Mouse (Mus musculus): ENCODE measurements around the gene Zfp583. TPM values are rescaled to one million over a fixed set of nuclear protein-coding genes. Genes with fewer than 3 reads are reported as not detected.
"Not testable (repeated sequence)": the region's sequence is repeated elsewhere in the genome, so short reads cannot be mapped to it uniquely, and the experiment has no call there.

Gene Zfp583
- polyA plus RNA-seq, 1 experiment: 0.56 TPM

- H3K36me3 ChIP-seq (ENCODE audit: control insufficient read depth, insufficient read depth, low read length): no peaks in the 10 kb centered on the region
- no peak overlapping the region; the same call in 1 of the 2 replicates for H3K4me3 ChIP-seq (ENCODE audit: extremely low read depth, insufficient read depth, insufficient read length)
- H3K4me1 ChIP-seq (ENCODE audit: control insufficient read depth, insufficient read depth, insufficient read length): no peaks in the 10 kb centered on the region
- no peak overlapping the region for H3K27ac ChIP-seq (ENCODE audit: insufficient read depth, low read length)
- no peaks in the 10 kb centered on the region for H3K27me3 ChIP-seq (ENCODE audit: control insufficient read depth, insufficient read depth, low read length)
- TF ChIP-seq POLR2A (IDR thresholded peaks at IDR 0.05; ENCODE audit: low read depth, low read length) (no peak), CTCF (IDR thresholded peaks at IDR 0.05; ENCODE audit: extremely low read depth, insufficient read depth, insufficient read length, insufficient replicate concordance) (no peak)
- WGBS: 50% methylated on average over 10 of the region's 10 CpGs
- no peak for DNase-seq (ENCODE audit: low read depth in 1 of 2, low spot score in 2 of 2)
These were observed 13.0 kb upstream of the Zfp583 start for GRCm38 (mm10) chr7:6344124-6344523.

- 1% methylated on average over 26 of the region's 26 CpGs for WGBS
- TF ChIP-seq CTCF (IDR thresholded peaks at IDR 0.05; ENCODE audit: extremely low read depth, insufficient read depth, insufficient read length, insufficient replicate concordance) (no peak), POLR2A (IDR thresholded peaks at IDR 0.05; ENCODE audit: low read depth, low read length) (no peak)
- DNase-seq (ENCODE audit: low read depth in 1 of 2, low spot score in 2 of 2): peak in 1 of 2 experiments; percentile 19
- no peaks in the 10 kb centered on the region for H3K27me3 ChIP-seq (ENCODE audit: control insufficient read depth, insufficient read depth, low read length)
- H3K4me1 ChIP-seq (ENCODE audit: control insufficient read depth, insufficient read depth, insufficient read length): no peaks in the 10 kb centered on the region
- H3K27ac ChIP-seq (ENCODE audit: insufficient read depth, low read length): no peak within 1 kb of the TSS
- H3K36me3 ChIP-seq (ENCODE audit: control insufficient read depth, insufficient read depth, low read length): no peaks in the 10 kb centered on the region
- peak within 1 kb of the TSS; percentile 67 for H3K4me3 ChIP-seq (ENCODE audit: extremely low read depth, insufficient read depth, insufficient read length)
These were observed 12.5 kb upstream of the Zfp583 start, which contains the start of gene Gm3854 for GRCm38 (mm10) chr7:6343501-6344071. Gene Gm3854, plus strand, starts transcription at chr7:6343759.

GRCm38 (mm10) chr7:6339865-6340264 lies 8.8 kb upstream of the Zfp583 start:
- Histone ChIP-seq H3K4me3 (ENCODE audit: extremely low read depth, insufficient read depth, insufficient read length) (no peak overlapping the region), H3K4me1 (ENCODE audit: control insufficient read depth, insufficient read depth, insufficient read length) (no peaks in the 10 kb centered on the region), H3K27me3 (ENCODE audit: control insufficient read depth, insufficient read depth, low read length) (no peaks in the 10 kb centered on the region), H3K36me3 (ENCODE audit: control insufficient read depth, insufficient read depth, low read length) (no peaks in the 10 kb centered on the region), H3K27ac (ENCODE audit: insufficient read depth, low read length) (no peak overlapping the region)
- no peak for DNase-seq (ENCODE audit: low read depth in 1 of 2, low spot score in 2 of 2)
- TF ChIP-seq CTCF (IDR thresholded peaks at IDR 0.05; ENCODE audit: extremely low read depth, insufficient read depth, insufficient read length, insufficient replicate concordance) (no peak), POLR2A (IDR thresholded peaks at IDR 0.05; ENCODE audit: low read depth, low read length) (no peak)
- 86% methylated on average over 5 of the region's 5 CpGs for WGBS

- TF ChIP-seq CTCF (IDR thresholded peaks at IDR 0.05; ENCODE audit: extremely low read depth, insufficient read depth, insufficient read length, insufficient replicate concordance) (no peak), POLR2A (IDR thresholded peaks at IDR 0.05; ENCODE audit: low read depth, low read length) (no peak)
- 16% methylated on average over 23 of the region's 23 CpGs for WGBS
- Histone ChIP-seq H3K4me3 (ENCODE audit: extremely low read depth, insufficient read depth, insufficient read length) (peak overlapping the region; percentile 72), H3K27ac (ENCODE audit: insufficient read depth, low read length) (no peak overlapping the region; the same call in 1 of the 2 replicates), H3K4me1 (ENCODE audit: control insufficient read depth, insufficient read depth, insufficient read length) (no peaks in the 10 kb centered on the region; the same call in 1 of the 2 replicates), H3K27me3 (ENCODE audit: control insufficient read depth, insufficient read depth, low read length) (no peaks in the 10 kb centered on the region), H3K36me3 (ENCODE audit: control insufficient read depth, insufficient read depth, low read length) (no peaks in the 10 kb centered on the region)
- no peak for DNase-seq (ENCODE audit: low read depth in 1 of 2, low spot score in 2 of 2)
These were observed 440 bp downstream of the Zfp583 start for GRCm38 (mm10) chr7:6330458-6331232.

- 84% methylated on average over 11 of the region's 11 CpGs for WGBS
- not testable (repeated sequence) for DNase-seq (ENCODE audit: low read depth in 1 of 2, low spot score in 2 of 2); H3K4me3 ChIP-seq (ENCODE audit: extremely low read depth, insufficient read depth, insufficient read length); H3K27me3 ChIP-seq (ENCODE audit: control insufficient read depth, insufficient read depth, low read length); H3K36me3 ChIP-seq (ENCODE audit: control insufficient read depth, insufficient read depth, low read length); H3K27ac ChIP-seq (ENCODE audit: insufficient read depth, low read length); H3K4me1 ChIP-seq (ENCODE audit: control insufficient read depth, insufficient read depth, insufficient read length)
These were observed 30.3 kb downstream of the Zfp583 start for GRCm38 (mm10) chr7:6300796-6301195.

GRCm38 (mm10) chr7:6291121-6291520 lies 40.0 kb downstream of the Zfp583 start:
- H3K4me1 ChIP-seq (ENCODE audit: control insufficient read depth, insufficient read depth, insufficient read length); DNase-seq (ENCODE audit: low read depth in 1 of 2, low spot score in 2 of 2); H3K36me3 ChIP-seq (ENCODE audit: control insufficient read depth, insufficient read depth, low read length); H3K27ac ChIP-seq (ENCODE audit: insufficient read depth, low read length); H3K4me3 ChIP-seq (ENCODE audit: extremely low read depth, insufficient read depth, insufficient read length); H3K27me3 ChIP-seq (ENCODE audit: control insufficient read depth, insufficient read depth, low read length): not testable (repeated sequence)
- WGBS: 85% methylated on average over 6 of the region's 6 CpGs

GRCm38 (mm10) chr7:6286921-6287531 lies 44.1 kb downstream of the Zfp583 start:
- no peak overlapping the region for H3K27ac ChIP-seq (ENCODE audit: insufficient read depth, low read length)

More at GRCm38 (mm10) chr7:6286921-6287531, 44.1 kb downstream of the Zfp583 start:
- Histone ChIP-seq H3K4me3 (ENCODE audit: extremely low read depth, insufficient read depth, insufficient read length) (peak overlapping the region; percentile 68; the same call in 1 of the 2 replicates), H3K4me1 (ENCODE audit: control insufficient read depth, insufficient read depth, insufficient read length) (peaks cover 7% of the 10 kb centered on the region; the same call in 1 of the 2 replicates), H3K36me3 (ENCODE audit: control insufficient read depth, insufficient read depth, low read length) (no peaks in the 10 kb centered on the region), H3K27me3 (ENCODE audit: control insufficient read depth, insufficient read depth, low read length) (no peaks in the 10 kb centered on the region)
- 30% methylated on average over 15 of the region's 15 CpGs for WGBS
- TF ChIP-seq CTCF (IDR thresholded peaks at IDR 0.05; ENCODE audit: extremely low read depth, insufficient read depth, insufficient read length, insufficient replicate concordance) (no peak), POLR2A (IDR thresholded peaks at IDR 0.05; ENCODE audit: low read depth, low read length) (no peak)
- no peak for DNase-seq (ENCODE audit: low read depth in 1 of 2, low spot score in 2 of 2)

Data from spleen, adult 2 months (tissue).